ENCODE assay signal across 8 mouse cellular contexts in genomic region chr2:105468930-105469329, GRCm38 (mm10).
A peak's percentile ranks its signal among the peaks of the same experiment; 100 is the strongest.
DNase-seq lines count a peak whose midpoint lies in the region; ATAC-seq and TF ChIP-seq lines count a peak whose summit lies in the region.

No protein-coding gene starts in this region.

- peak; percentile 42 for DNase-seq in heart, postnatal 0 days (ENCODE audit: low spot score)
- peak; percentile 55 for DNase-seq in CH12.LX (ENCODE audit: extremely low read depth)
- peak; percentile 1 for DNase-seq in c-Kit-positive CD71-positive TER-119-negative erythroid progenitor cells, embryonic 14.5 days (ENCODE audit: low read depth)
- DNase-seq in layer of hippocampus, postnatal 10 days (ENCODE audit: low spot score in 2 of 2), result peak; percentile 67 to 68
- DNase-seq in mesoderm, embryonic 11.5 days (ENCODE audit: low read depth, low spot score), result peak; percentile 53

- no peak for TF ChIP-seq EP300 in heart, postnatal 0 days (IDR thresholded peaks at IDR 0.05; ENCODE audit: low read depth)
- TF ChIP-seq EP300 in CH12.LX (IDR thresholded peaks at IDR 0.05; ENCODE audit: low read length), result 0 out of 2 replicates have a peak, but pooled peaks have one; percentile 17

- ATAC-seq in heart, postnatal 0 days (ENCODE audit: insufficient read depth, low read depth), result no peak
- ATAC-seq in heart, embryonic 12.5 days (ENCODE audit: insufficient number of reproducible peaks, low FRiP score), result no peak
- peak; percentile 58 for ATAC-seq in forebrain, embryonic 13.5 days
- no peak for ATAC-seq in inflammation-experienced regulatory T-cells, adult 6 months

- no peak for TF ChIP-seq POLR2A in CH12.LX (IDR thresholded peaks at IDR 0.05; ENCODE audit: low read depth, low read length)

- H3K27ac ChIP-seq in heart, postnatal 0 days (ENCODE audit: low read depth), result no peak overlapping the region
- H3K27ac ChIP-seq in heart, embryonic 12.5 days (ENCODE audit: poor library complexity, severe bottlenecking), result no peak overlapping the region
- H3K27ac ChIP-seq in CH12.LX (ENCODE audit: insufficient read depth, low read depth), result no peak overlapping the region
- H3K27ac ChIP-seq in forebrain, embryonic 13.5 days, result no peak overlapping the region

- dilution Hi-C loops in CH12.LX (cut with MboI; ENCODE audit: extremely low pct_ligation_motif_present, extremely low pct_unique_long_range_greater_than_20kb, low sequenced_read_pairs), result no loop called here

- no peaks in the 10 kb centered on the region for H3K79me2 ChIP-seq in CH12.LX (replicated peaks; ENCODE audit: control insufficient read depth, extremely low read depth, insufficient read depth, poor library complexity, severe bottlenecking)

- H3K4me3 ChIP-seq in heart, postnatal 0 days (ENCODE audit: low read depth, low read length), result no peak overlapping the region
- H3K4me3 ChIP-seq in heart, embryonic 12.5 days, result no peak overlapping the region
- no peak overlapping the region for H3K4me3 ChIP-seq in CH12.LX (replicated peaks in 1 of 3; ENCODE audit: low read depth in 2 of 3, low read length in 2 of 3, poor library complexity in 1 of 3)
- no peak overlapping the region for H3K4me3 ChIP-seq in forebrain, embryonic 13.5 days

- TF ChIP-seq RAD21 in CH12.LX (IDR thresholded peaks at IDR 0.05; ENCODE audit: low read depth, low read length), result peak; percentile 69

- no peaks in the 10 kb centered on the region for H3K9me3 ChIP-seq in heart, postnatal 0 days (replicated peaks; ENCODE audit: control insufficient read depth, low read length)
- H3K9me3 ChIP-seq in heart, embryonic 12.5 days (replicated peaks), result no peaks in the 10 kb centered on the region
- no peaks in the 10 kb centered on the region for H3K9me3 ChIP-seq in CH12.LX (replicated peaks; ENCODE audit: low read length)
- no peaks in the 10 kb centered on the region for H3K9me3 ChIP-seq in forebrain, embryonic 13.5 days (replicated peaks)

- no peaks in the 10 kb centered on the region for H3K4me1 ChIP-seq in heart, postnatal 0 days (ENCODE audit: control insufficient read depth, insufficient read depth)
- H3K4me1 ChIP-seq in heart, embryonic 12.5 days (replicated peaks), result no peaks in the 10 kb centered on the region
- peaks cover 0 to 4% of the 10 kb centered on the region in 2 experiments; a peak in 1 of 4 replicates for H3K4me1 ChIP-seq in CH12.LX (ENCODE audit: control insufficient read depth in 1 of 2, insufficient read depth in 2 of 2)
- 0 out of 2 replicates have a peak, but pooled peaks cover 6% of the 10 kb centered on the region for H3K4me1 ChIP-seq in forebrain, embryonic 13.5 days

- 28% methylated on average over 5 of the region's 5 CpGs for WGBS in heart, postnatal 0 days
- 30% methylated on average over 5 of the region's 5 CpGs for WGBS in heart, embryonic 12.5 days
- 28% methylated on average over 5 of the region's 5 CpGs for WGBS in forebrain, embryonic 13.5 days

- in situ Hi-C loops in CH12.LX (cut with MboI; ENCODE audit: low pct_ligation_motif_present, low pct_unique_long_range_greater_than_20kb, low sequenced_read_pairs), result no loop called here

- H3K9ac ChIP-seq in heart, postnatal 0 days (replicated peaks; ENCODE audit: low read depth, low read length), result no peak overlapping the region
- no peak overlapping the region for H3K9ac ChIP-seq in heart, embryonic 12.5 days
- H3K9ac ChIP-seq in CH12.LX (ENCODE audit: insufficient read depth, low read depth), result no peak overlapping the region
- H3K9ac ChIP-seq in forebrain, embryonic 13.5 days, result no peak overlapping the region

- H3K27me3 ChIP-seq in heart, postnatal 0 days (ENCODE audit: control insufficient read depth, insufficient read depth, low read length), result no peaks in the 10 kb centered on the region
- H3K27me3 ChIP-seq in heart, embryonic 12.5 days (replicated peaks), result no peaks in the 10 kb centered on the region
- H3K27me3 ChIP-seq in CH12.LX (replicated peaks), result no peaks in the 10 kb centered on the region
- H3K27me3 ChIP-seq in forebrain, embryonic 13.5 days, result 0 out of 2 replicates have a peak, but pooled peaks cover 4% of the 10 kb centered on the region

- peak; percentile 75 for TF ChIP-seq CTCF in heart, postnatal 0 days (IDR thresholded peaks at IDR 0.05; ENCODE audit: low read depth)
- peak; percentile 67 to 77 for TF ChIP-seq CTCF in CH12.LX (conservative IDR thresholded peaks at IDR 0.05 in 1 of 2, IDR thresholded peaks at IDR 0.05 in 1 of 2; ENCODE audit: low read depth in 2 of 2, low read length in 2 of 2)

- H3K4me2 ChIP-seq in heart, postnatal 0 days (ENCODE audit: low read depth, low read length), result no peak overlapping the region
- H3K4me2 ChIP-seq in heart, embryonic 12.5 days, result no peak overlapping the region
- no peak overlapping the region for H3K4me2 ChIP-seq in CH12.LX (ENCODE audit: insufficient read depth, low read depth, poor library complexity, severe bottlenecking)
- H3K4me2 ChIP-seq in forebrain, embryonic 13.5 days, result no peak overlapping the region

- no peaks in the 10 kb centered on the region for H3K36me3 ChIP-seq in heart, postnatal 0 days (replicated peaks; ENCODE audit: control insufficient read depth, insufficient read depth, low read length)
- no peaks in the 10 kb centered on the region for H3K36me3 ChIP-seq in heart, embryonic 12.5 days
- H3K36me3 ChIP-seq in CH12.LX (replicated peaks in 1 of 2; ENCODE audit: control insufficient read depth in 1 of 2, insufficient read depth in 1 of 2, low read length in 1 of 2), result no peaks in the 10 kb centered on the region
- no peaks in the 10 kb centered on the region for H3K36me3 ChIP-seq in forebrain, embryonic 13.5 days (ENCODE audit: poor library complexity, severe bottlenecking)

TF ChIP-seq in CH12.LX, 34 proteins besides CTCF, POLR2A, EP300 and RAD21:
- no peak for TF ChIP-seq NRF1 (IDR thresholded peaks at IDR 0.05; ENCODE audit: low read depth, low read length)
- TF ChIP-seq MEF2A (IDR thresholded peaks at IDR 0.05; ENCODE audit: borderline replicate concordance, low read depth, low read length), result peak; percentile 35; the same call in 1 of the 2 replicates
- TF ChIP-seq MAX (IDR thresholded peaks at IDR 0.05; ENCODE audit: low read length), result peak; percentile 62
- TF ChIP-seq MAZ (IDR thresholded peaks at IDR 0.05; ENCODE audit: low read depth, low read length), result no peak
- TF ChIP-seq NELFE (IDR thresholded peaks at IDR 0.05; ENCODE audit: low read depth, low read length), result no peak
- TF ChIP-seq USF1 (IDR thresholded peaks at IDR 0.05; ENCODE audit: low read depth, low read length), result no peak
- 0 out of 2 replicates have a peak, but pooled peaks have one; percentile 33 for TF ChIP-seq JUND (conservative IDR thresholded peaks at IDR 0.05; ENCODE audit: low read depth, low read length)
- peak; percentile 25; the same call in 1 of the 2 replicates for TF ChIP-seq ELF1 (IDR thresholded peaks at IDR 0.05; ENCODE audit: low read depth, low read length)
- TF ChIP-seq SMC3 (IDR thresholded peaks at IDR 0.05; ENCODE audit: low read depth, low read length), result peak; percentile 79
- peak; percentile 62; the same call in 1 of the 2 replicates for TF ChIP-seq MYC (IDR thresholded peaks at IDR 0.05; ENCODE audit: low read depth, low read length)
- peak; percentile 34; the same call in 1 of the 2 replicates for TF ChIP-seq ZC3H11A (IDR thresholded peaks at IDR 0.05; ENCODE audit: low read depth, low read length)
- no peak for TF ChIP-seq BHLHE40 (IDR thresholded peaks at IDR 0.05; ENCODE audit: low read depth, low read length)
- no peak for TF ChIP-seq USF2 (conservative IDR thresholded peaks at IDR 0.05; ENCODE audit: low read depth, low read length)

Comparison
In these comparisons a context has a peak if more than half of its experiments do, and no peak if none do; other contexts are left out.
1. DNase-seq: peak in every context shown above with its lines; median percentile 68 in layer of hippocampus, postnatal 10 days; 55 in CH12.LX; 53 in mesoderm, embryonic 11.5 days; 42 in heart, postnatal 0 days; 1 in c-Kit-positive CD71-positive TER-119-negative erythroid progenitor cells, embryonic 14.5 days.